Mouse (Mus musculus) C3H10T1/2 (cell line): ENCODE measurements around the gene Dkk3. TPM values are rescaled to one million over a fixed set of nuclear protein-coding genes. Genes with fewer than 3 reads are reported as not detected.

ENCODE experiments used
- polyA plus RNA-seq, 2 experiments: library from polyadenylated mRNA; unstranded; fragments of >200 nt; fragmentation: generic; extraction: Trizol; gene quantifications; one replicate each; pipeline ENCODE4 v1.2.1; 2012; ENCODE audit warnings: missing spikeins in 2 of 2

Gene Dkk3
- polyA plus RNA-seq, result under 1 TPM in 1 of 2 experiments, not detected in 1; 0.46 TPM

GRCm38 (mm10) chr7:112158942-112159341 is at the start of gene Dkk3:
TSS of gene Dkk3 (minus strand) at chr7:112159057.

Other genes with a start within 250 kb of the Dkk3 start
- 10 to 100 TPM in 1 of 2 experiments, 1 to 10 TPM in 1; 1.1 to 19.6 TPM for gene Usp47, start 135.6 kb downstream of the Dkk3 start, polyA plus RNA-seq
- gene Mical2, start 66.8 kb upstream of the Dkk3 start, polyA plus RNA-seq, result 10 to 100 TPM; 16.2 to 18.9 TPM